Mouse (Mus musculus): ENCODE measurements around the gene D17Wsu92e.

DNA sequence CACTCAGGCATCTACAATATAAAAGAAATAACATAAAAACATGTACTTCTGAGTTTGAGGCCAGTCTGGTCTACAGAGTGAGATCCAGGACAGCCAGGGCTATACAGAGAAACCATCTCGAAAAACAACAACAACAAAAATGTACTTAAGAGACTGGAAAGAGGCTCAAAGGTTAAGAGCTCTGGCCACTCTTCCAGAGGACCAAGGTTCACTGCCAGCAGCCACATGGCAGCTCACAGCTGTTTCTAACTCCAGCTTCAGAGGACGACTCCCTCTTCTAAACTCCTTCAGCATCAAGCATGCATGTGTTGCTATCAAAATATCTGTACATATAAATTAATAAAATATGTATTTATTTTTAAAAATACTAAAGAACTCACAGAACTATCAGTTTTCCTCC is 28.9 kb downstream of the D17Wsu92e start:
- no peak for TF ChIP-seq CTCF (IDR thresholded peaks at IDR 0.05; ENCODE audit: control insufficient read depth, insufficient read depth, insufficient read length)
- no peak for TF ChIP-seq MYOG (IDR thresholded peaks at IDR 0.05; ENCODE audit: control insufficient read depth, extremely low read depth, insufficient read length)

Measured in C2C12 (cell line).